Mouse (Mus musculus) liver, embryonic 11.5 days (tissue): ENCODE measurements around the gene Fyb. TPM values are rescaled to one million over a fixed set of nuclear protein-coding genes. Genes with fewer than 3 reads are reported as not detected.
"Not testable (repeated sequence)": the region's sequence is repeated elsewhere in the genome, so short reads cannot be mapped to it uniquely, and the experiment has no call there.

Experiments
- ATAC-seq: fragments of 200-750 bp; cut with Nextera tagmentation; replicated peaks from 2 replicates; pipeline ENCODE4 v1.8.0; 2017; ENCODE audit warnings: moderate number of reproducible peaks, mild to moderate bottlenecking, moderate TSS enrichment, moderate library complexity; ENCODE audit not compliant: low FRiP score
- DNase-seq: peaks from one replicate; pipeline ENCODE4 v3.0.0-alpha.2; 2017; ENCODE audit warnings: low spot score
- H3K27ac ChIP-seq: fragments of 300-500 bp; sonication (generic); 2 replicates; pipeline ENCODE4 v1.5.1; 2014; ENCODE audit warnings: mild to moderate bottlenecking, low read depth, low read length, control low read depth
- H3K27me3 ChIP-seq: fragments of 300-500 bp; sonication (generic); replicated peaks from 2 replicates; pipeline ENCODE4 v1.6.1; 2014; ENCODE audit warnings: low read length, mixed read lengths; ENCODE audit not compliant: control insufficient read depth, insufficient read depth
- H3K36me3 ChIP-seq: fragments of 300-500 bp; sonication (generic); 2 replicates; pipeline ENCODE4 v1.6.1; 2014; ENCODE audit warnings: mild to moderate bottlenecking, low read length, moderate library complexity, mixed read lengths; ENCODE audit not compliant: control insufficient read depth, insufficient read depth
- H3K4me1 ChIP-seq: fragments of 300-500 bp; sonication (generic); replicated peaks from 2 replicates; pipeline ENCODE4 v1.6.1; 2014; ENCODE audit warnings: low read length, mixed read lengths; ENCODE audit not compliant: control insufficient read depth, insufficient read depth
- H3K4me2 ChIP-seq: fragments of 300-500 bp; sonication (generic); 2 replicates; pipeline ENCODE4 v1.6.1; 2014; ENCODE audit warnings: mild to moderate bottlenecking, control low read depth, moderate library complexity
- H3K4me3 ChIP-seq: fragments of 300-500 bp; sonication (generic); 2 replicates; pipeline ENCODE4 v1.5.1; 2014; ENCODE audit warnings: low read depth, low read length, control low read depth
- H3K9ac ChIP-seq: fragments of 300-500 bp; sonication (generic); 2 replicates; pipeline ENCODE4 v1.6.1; 2014; ENCODE audit warnings: low read depth, low read length, control low read depth
- H3K9me3 ChIP-seq: fragments of 300-500 bp; sonication (generic); 2 replicates; pipeline ENCODE4 v1.6.1; 2016; ENCODE audit warnings: low read length, inconsistent platforms, mixed read lengths; ENCODE audit not compliant: control insufficient read depth
- WGBS: fragments of 180-500 bp; shearing (Covaris S2); extraction: QIAGEN DNeasy Blood & Tissue Kit; methylation state at CpG from one replicate; pipeline ENCODE4 v1.1.7; 2014; 5-methylcytosine and 5-hydroxymethylcytosine counted together
- polyA plus RNA-seq: library from polyadenylated mRNA; unstranded; fragments of >200 nt; fragmentation: Nextera tagmentation; extraction: Ambion mirVana; gene quantifications from 2 replicates; pipeline ENCODE4 v1.2.1, GENCODE M21; 2014

Gene Fyb
- polyA plus RNA-seq, 1 experiment from 2014 or later: 38.7 TPM

DNA sequence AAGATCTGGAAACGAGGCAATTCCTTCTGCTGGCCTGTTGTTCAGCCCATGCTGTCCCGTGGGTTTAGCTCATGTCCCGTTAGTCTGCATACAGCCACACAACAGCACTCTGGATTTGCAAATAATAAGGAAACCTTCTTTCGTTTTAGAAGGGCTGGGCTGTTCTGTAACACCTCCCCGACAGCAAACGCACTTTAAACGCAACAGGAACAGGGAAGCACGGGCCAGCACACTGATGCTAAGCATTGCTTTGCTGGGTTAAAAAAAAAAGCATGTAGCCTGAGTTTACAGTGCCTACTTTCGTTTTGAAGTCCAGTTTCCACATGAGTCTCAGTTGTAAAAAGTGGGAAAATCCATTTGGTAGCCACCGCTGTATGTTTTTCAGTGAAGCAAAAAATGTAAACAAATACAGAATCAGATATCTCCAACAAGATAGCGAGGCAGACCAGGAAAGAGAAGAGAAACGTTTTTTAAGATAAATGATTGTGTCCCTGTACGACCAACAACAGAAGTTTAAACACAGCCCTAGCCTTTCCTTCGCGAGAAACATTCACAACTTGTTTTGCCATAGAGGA lies 56.6 kb downstream of the Fyb start:
- peak overlapping the region; percentile 28 for H3K4me2 ChIP-seq
- H3K4me1 ChIP-seq: peaks cover 10% of the 10 kb centered on the region
- no peak overlapping the region for H3K9ac ChIP-seq

DNA sequence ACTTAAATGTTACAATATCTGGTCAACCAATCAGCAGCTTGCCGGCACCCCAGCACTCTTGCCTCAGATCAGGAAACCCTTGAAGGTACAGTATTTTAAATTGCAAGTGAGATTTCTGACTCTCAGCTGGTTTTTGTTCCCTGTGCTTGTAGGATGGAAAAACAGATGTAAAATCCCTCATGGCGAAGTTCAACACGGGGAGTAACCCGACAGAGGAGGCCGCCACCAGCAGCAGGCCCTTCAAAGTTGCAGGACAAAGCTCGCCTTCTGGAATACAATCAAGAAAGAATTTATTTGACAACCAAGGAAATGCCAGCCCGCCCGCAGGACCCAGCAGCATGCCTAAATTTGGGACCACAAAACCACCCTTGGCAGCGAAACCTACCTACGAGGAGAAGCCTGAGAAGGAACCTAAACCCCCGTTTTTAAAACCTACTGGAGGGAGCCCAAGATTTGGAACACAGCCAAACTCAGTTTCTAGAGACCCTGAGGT lies 57.2 kb downstream of the Fyb start:
- no peak overlapping the region for H3K9ac ChIP-seq
- ATAC-seq: no peak
- DNase-seq: no peak
- H3K4me2 ChIP-seq: peak overlapping the region; percentile 28; the same call in 1 of the 2 replicates
- peaks cover 12% of the 10 kb centered on the region for H3K4me1 ChIP-seq
- H3K36me3 ChIP-seq: no peaks in the 10 kb centered on the region
- no peaks in the 10 kb centered on the region for H3K9me3 ChIP-seq
- 78% methylated on average over 11 of the region's 11 CpGs for WGBS
- no peak overlapping the region for H3K4me3 ChIP-seq
- H3K27ac ChIP-seq: no peak overlapping the region
- no peaks in the 10 kb centered on the region for H3K27me3 ChIP-seq

More for the DNA sequence above, 56.6 kb downstream of the Fyb start:
- Histone ChIP-seq H3K36me3 (no peaks in the 10 kb centered on the region), H3K4me3 (no peak overlapping the region), H3K9me3 (no peaks in the 10 kb centered on the region), H3K27me3 (no peaks in the 10 kb centered on the region), H3K27ac (no peak overlapping the region)
- WGBS: 57% methylated on average over 15 of the region's 15 CpGs
- ATAC-seq: no peak
- DNase-seq: no peak

GRCm38 (mm10) chr15:6584645-6585044 lies 62.0 kb downstream of the Fyb start:
- ATAC-seq: peak; percentile 74
- 33% methylated on average over 4 of the region's 4 CpGs for WGBS

GRCm38 (mm10) chr15:6586351-6586750 lies 63.7 kb downstream of the Fyb start:
- H3K36me3 ChIP-seq, ATAC-seq, H3K9me3 ChIP-seq, H3K27me3 ChIP-seq, H3K4me1 ChIP-seq, H3K27ac ChIP-seq, DNase-seq, H3K9ac ChIP-seq, H3K4me3 ChIP-seq, H3K4me2 ChIP-seq: not testable (repeated sequence)
- WGBS: 76% methylated on average over 7 of the region's 7 CpGs

More at GRCm38 (mm10) chr15:6584645-6585044, 62.0 kb downstream of the Fyb start:
- DNase-seq: no peak
- Histone ChIP-seq H3K9ac (no peak overlapping the region), H3K4me1 (0 out of 2 replicates have a peak, but pooled peaks cover 5% of the 10 kb centered on the region), H3K27ac (no peak overlapping the region), H3K9me3 (no peaks in the 10 kb centered on the region), H3K4me3 (no peak overlapping the region), H3K4me2 (no peak overlapping the region), H3K27me3 (no peaks in the 10 kb centered on the region), H3K36me3 (no peaks in the 10 kb centered on the region)

GRCm38 (mm10) chr15:6587526-6587925 lies 64.9 kb downstream of the Fyb start:
- Histone ChIP-seq H3K9me3 (no peaks in the 10 kb centered on the region), H3K27me3 (no peaks in the 10 kb centered on the region), H3K9ac (no peak overlapping the region), H3K4me1 (peaks cover 7% of the 10 kb centered on the region; the same call in 1 of the 2 replicates), H3K36me3 (no peaks in the 10 kb centered on the region), H3K27ac (no peak overlapping the region), H3K4me3 (no peak overlapping the region), H3K4me2 (no peak overlapping the region)
- ATAC-seq (no peak), DNase-seq (no peak)
- WGBS: 86% methylated on average over 3 of the region's 3 CpGs

DNA sequence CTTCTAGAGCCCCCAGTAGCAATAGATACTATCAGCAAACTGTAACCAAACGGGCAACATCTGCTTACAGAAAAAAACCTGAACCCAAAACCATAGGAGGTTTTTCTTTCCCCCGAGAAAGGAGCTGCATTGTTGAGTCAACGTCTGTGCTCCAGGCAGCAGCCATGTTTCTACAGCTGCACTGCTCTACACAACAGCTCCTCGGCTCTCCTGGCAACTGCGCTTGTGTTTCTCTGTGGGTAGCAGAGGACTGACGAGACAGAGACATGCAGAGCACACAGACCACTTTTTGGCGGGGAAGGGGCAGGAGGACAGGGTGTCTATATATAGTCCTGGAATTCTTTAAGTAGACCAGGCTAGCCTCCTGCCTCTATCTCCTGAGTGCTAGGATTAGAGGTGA lies 65.5 kb downstream of the Fyb start:
- no peak for DNase-seq
- Histone ChIP-seq H3K4me3 (no peak overlapping the region), H3K9ac (no peak overlapping the region), H3K27ac (no peak overlapping the region), H3K4me1 (peaks cover 8% of the 10 kb centered on the region; the same call in 1 of the 2 replicates), H3K36me3 (no peaks in the 10 kb centered on the region), H3K4me2 (no peak overlapping the region), H3K27me3 (no peaks in the 10 kb centered on the region), H3K9me3 (no peaks in the 10 kb centered on the region)
- WGBS: 58% methylated on average over 7 of the region's 7 CpGs
- no peak for ATAC-seq

- H3K9ac ChIP-seq: no peak overlapping the region
- H3K36me3 ChIP-seq: no peaks in the 10 kb centered on the region
- no peaks in the 10 kb centered on the region for H3K9me3 ChIP-seq
- H3K4me1 ChIP-seq: peaks cover 5% of the 10 kb centered on the region; the same call in 1 of the 2 replicates
- DNase-seq (no peak), ATAC-seq (no peak)
- 59% methylated on average over 4 of the region's 4 CpGs for WGBS
- H3K27me3 ChIP-seq: no peaks in the 10 kb centered on the region
- H3K27ac ChIP-seq: no peak overlapping the region
- no peak overlapping the region for H3K4me2 ChIP-seq
- H3K4me3 ChIP-seq: no peak overlapping the region
These were observed 68.3 kb downstream of the Fyb start for GRCm38 (mm10) chr15:6590846-6591451.

GRCm38 (mm10) chr15:6591527-6591926 lies 68.9 kb downstream of the Fyb start:
- Histone ChIP-seq H3K4me1 (peaks cover 5% of the 10 kb centered on the region; the same call in 1 of the 2 replicates), H3K27ac (no peak overlapping the region), H3K9ac (no peak overlapping the region), H3K9me3 (no peaks in the 10 kb centered on the region), H3K36me3 (no peaks in the 10 kb centered on the region), H3K4me2 (no peak overlapping the region), H3K27me3 (no peaks in the 10 kb centered on the region), H3K4me3 (no peak overlapping the region)
- ATAC-seq (no peak), DNase-seq (no peak)
- 36% methylated on average over 1 of the region's 1 CpGs for WGBS
